Mouse (Mus musculus) MEL (cell line): ENCODE data around the gene Dpp9.

Experiments
- CHD2 ChIP-seq: IDR thresholded peaks from 2 replicates; pipeline ENCODE4 v1.6.1; 2011; ENCODE audit warnings: low read length, improper control_type of control experiment
- CTCF ChIP-seq, 3 experiments: IDR thresholded peaks in 2 of 3; conservative IDR thresholded peaks in 1 of 3; 2 replicates each; pipeline ENCODE4 v1.5.1; 2011 to 2012; ENCODE audit warnings: low read length in 3 of 3, low read depth in 2 of 3, mild to moderate bottlenecking in 2 of 3, improper control_type of control experiment in 1 of 3, inconsistent platforms in 1 of 3, mixed read lengths in 1 of 3, moderate library complexity in 1 of 3; ENCODE audit not compliant: control insufficient read depth in 1 of 3, insufficient read depth in 1 of 3, poor library complexity in 1 of 3, severe bottlenecking in 1 of 3
- E2F4 ChIP-seq: IDR thresholded peaks from 2 replicates; pipeline ENCODE4 v1.6.1; 2011; ENCODE audit warnings: low read depth, low read length, improper control_type of control experiment, borderline replicate concordance
- EP300 ChIP-seq, 2 experiments: IDR thresholded peaks; 2 replicates each; pipeline ENCODE4 v1.6.1; 2011; ENCODE audit warnings: improper control_type of control experiment in 2 of 2, low read length in 2 of 2, low read depth in 1 of 2, mild to moderate bottlenecking in 1 of 2
- MAX ChIP-seq: IDR thresholded peaks from 2 replicates; pipeline ENCODE4 v1.6.1; 2011; ENCODE audit warnings: low read length, improper control_type of control experiment
- POLR2A ChIP-seq, 2 experiments: IDR thresholded peaks; 2 replicates each; pipeline ENCODE4 v1.6.1; 2011 to 2012; ENCODE audit warnings: low read length in 2 of 2, mild to moderate bottlenecking in 2 of 2, control low read depth in 1 of 2, improper control_type of control experiment in 1 of 2, low read depth in 1 of 2, moderate library complexity in 1 of 2; ENCODE audit not compliant: control insufficient read depth in 1 of 2, insufficient read depth in 1 of 2, poor library complexity in 1 of 2
- POLR2AphosphoS5 ChIP-seq: IDR thresholded peaks from 2 replicates; pipeline ENCODE4 v1.6.1; 2012; ENCODE audit warnings: low read depth, borderline replicate concordance, mild to moderate bottlenecking, inconsistent platforms, low read length, moderate library complexity, mixed read lengths

DNA sequence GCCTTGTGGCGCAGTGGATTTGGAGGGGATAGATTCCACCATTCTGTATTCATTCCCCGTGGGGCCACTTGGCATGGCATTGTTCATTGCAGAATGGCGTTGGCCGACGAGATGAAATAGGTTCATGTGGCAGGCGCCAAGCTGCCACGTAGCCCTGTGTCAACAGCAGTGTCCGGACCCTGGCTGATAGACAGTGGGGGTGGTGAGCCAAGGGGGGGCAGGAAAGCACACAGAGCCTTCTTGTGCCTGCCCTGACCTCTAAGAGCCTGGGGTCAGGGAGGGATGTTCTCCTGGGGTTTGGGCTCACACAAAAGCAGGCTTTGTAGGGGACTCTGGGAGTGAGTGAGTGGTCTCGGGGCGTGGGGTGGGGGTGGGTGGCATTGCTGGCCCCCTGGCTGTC is 48.1 kb downstream of the Dpp9 start:
- no peak for TF ChIP-seq EP300 (IDR thresholded peaks at IDR 0.05; ENCODE audit: low read depth in 1 of 2, low read length in 2 of 2)
- TF ChIP-seq POLR2A (IDR thresholded peaks at IDR 0.05; ENCODE audit: control insufficient read depth in 1 of 2, insufficient read depth in 1 of 2, low read depth in 1 of 2, low read length in 2 of 2, poor library complexity in 1 of 2), result no peak
- no peak for TF ChIP-seq E2F4
- TF ChIP-seq MAX, result no peak
- no peak for TF ChIP-seq CHD2
- TF ChIP-seq CTCF (IDR thresholded peaks at IDR 0.05 in 2 of 3, conservative IDR thresholded peaks at IDR 0.05 in 1 of 3; ENCODE audit: control insufficient read depth in 1 of 3, insufficient read depth in 1 of 3, low read depth in 2 of 3, low read length in 3 of 3, poor library complexity in 1 of 3, severe bottlenecking in 1 of 3), result no peak
- no peak for TF ChIP-seq POLR2AphosphoS5
